Mouse (Mus musculus): ENCODE measurements at regions not wholly inside any gene's neighbourhood (a gene's known extent, or its start where the extent isn't known, plus 50 kb on each side); places are given as distances from the start of the nearest gene placed in this dataset.

- Histone ChIP-seq H3K4me1 (no peaks in the 10 kb centered on the region), H3K36me3 (no peaks in the 10 kb centered on the region), H3K27ac (no peak overlapping the region), H3K4me3 (no peak overlapping the region), H3K27me3 (no peaks in the 10 kb centered on the region), H3K9me3 (no peaks in the 10 kb centered on the region), H3K9ac (no peak overlapping the region), H3K4me2 (replicated peaks) (no peak overlapping the region)
- WGBS, result 70% methylated on average over 8 of the region's 8 CpGs
- ATAC-seq (ENCODE audit: insufficient number of reproducible peaks, insufficient read depth, low FRiP score, low TSS enrichment), result no peak
These were observed 282.2 kb upstream of the Cdh6 start for GRCm38 (mm10) chr15:13455560-13456219.

- Histone ChIP-seq H3K9ac (no peak overlapping the region), H3K27ac (no peak overlapping the region), H3K4me2 (replicated peaks) (no peak overlapping the region), H3K27me3 (no peaks in the 10 kb centered on the region), H3K9me3 (no peaks in the 10 kb centered on the region), H3K4me1 (no peaks in the 10 kb centered on the region), H3K36me3 (no peaks in the 10 kb centered on the region), H3K4me3 (no peak overlapping the region)
- WGBS, result 81% methylated on average over 5 of the region's 5 CpGs
- no peak for ATAC-seq (ENCODE audit: insufficient number of reproducible peaks, insufficient read depth, low FRiP score, low TSS enrichment)
These were observed 276.9 kb upstream of the Cdh6 start for GRCm38 (mm10) chr15:13450385-13450784.

- Histone ChIP-seq H3K9ac (no peak overlapping the region), H3K4me1 (no peaks in the 10 kb centered on the region), H3K27me3 (no peaks in the 10 kb centered on the region), H3K27ac (no peak overlapping the region), H3K4me2 (replicated peaks) (no peak overlapping the region), H3K4me3 (no peak overlapping the region), H3K36me3 (no peaks in the 10 kb centered on the region), H3K9me3 (no peaks in the 10 kb centered on the region)
- 77% methylated on average over 1 of the region's 1 CpGs for WGBS
- no peak for ATAC-seq (ENCODE audit: insufficient number of reproducible peaks, insufficient read depth, low FRiP score, low TSS enrichment)
These were observed 261.1 kb upstream of the Cdh6 start for GRCm38 (mm10) chr15:13434608-13435007.

- no peak overlapping the region for H3K4me2 ChIP-seq (replicated peaks)
- no peaks in the 10 kb centered on the region for H3K36me3 ChIP-seq
- no peak overlapping the region for H3K27ac ChIP-seq
- ATAC-seq (ENCODE audit: insufficient number of reproducible peaks, insufficient read depth, low FRiP score, low TSS enrichment), result no peak
- no peaks in the 10 kb centered on the region for H3K9me3 ChIP-seq
- WGBS, result 85% methylated on average over 2 of the region's 2 CpGs
- no peak overlapping the region for H3K4me3 ChIP-seq
- H3K9ac ChIP-seq, result no peak overlapping the region
- H3K27me3 ChIP-seq, result no peaks in the 10 kb centered on the region
- H3K4me1 ChIP-seq, result no peaks in the 10 kb centered on the region
These were observed 259.5 kb upstream of the Cdh6 start for GRCm38 (mm10) chr15:13432971-13433370.

- Histone ChIP-seq H3K4me1 (peaks cover 10% of the 10 kb centered on the region; the same call in 1 of the 2 replicates), H3K9me3 (no peaks in the 10 kb centered on the region)
- WGBS, result 13% methylated on average over 3 of the region's 3 CpGs
These were observed 246.1 kb upstream of the Cdh6 start for GRCm38 (mm10) chr15:13419616-13420015.

GRCm38 (mm10) chr15:13410065-13410688, 236.7 kb upstream of the Cdh6 start:
- H3K9me3 ChIP-seq, result no peaks in the 10 kb centered on the region
- no peaks in the 10 kb centered on the region for H3K27me3 ChIP-seq
- no peak overlapping the region for H3K27ac ChIP-seq
- no peaks in the 10 kb centered on the region for H3K36me3 ChIP-seq
- H3K4me2 ChIP-seq (replicated peaks), result no peak overlapping the region
- H3K4me3 ChIP-seq, result no peak overlapping the region
- no peak overlapping the region for H3K9ac ChIP-seq
- no peaks in the 10 kb centered on the region for H3K4me1 ChIP-seq
- ATAC-seq (ENCODE audit: insufficient number of reproducible peaks, insufficient read depth, low FRiP score, low TSS enrichment), result no peak
- 48% methylated on average over 11 of the region's 11 CpGs for WGBS

More at GRCm38 (mm10) chr15:13419616-13420015, 246.1 kb upstream of the Cdh6 start:
- Histone ChIP-seq H3K27me3 (no peaks in the 10 kb centered on the region), H3K4me2 (replicated peaks) (no peak overlapping the region), H3K27ac (no peak overlapping the region), H3K4me3 (no peak overlapping the region), H3K36me3 (no peaks in the 10 kb centered on the region), H3K9ac (no peak overlapping the region)
- no peak for ATAC-seq (ENCODE audit: insufficient number of reproducible peaks, insufficient read depth, low FRiP score, low TSS enrichment)

- H3K27me3 ChIP-seq, result no peaks in the 10 kb centered on the region
- 21% methylated on average over 6 of the region's 6 CpGs for WGBS
- H3K4me2 ChIP-seq (replicated peaks), result no peak overlapping the region
- H3K4me1 ChIP-seq, result peaks cover 7% of the 10 kb centered on the region; the same call in 1 of the 2 replicates
- H3K36me3 ChIP-seq, result no peaks in the 10 kb centered on the region
- 0 out of 2 replicates have a peak, but pooled peaks have one; percentile 35 for ATAC-seq (ENCODE audit: insufficient number of reproducible peaks, insufficient read depth, low FRiP score, low TSS enrichment)
- no peaks in the 10 kb centered on the region for H3K9me3 ChIP-seq
- H3K27ac ChIP-seq, result peak overlapping the region; percentile 46; the same call in 1 of the 2 replicates
- H3K4me3 ChIP-seq, result no peak overlapping the region
- no peak overlapping the region for H3K9ac ChIP-seq
These were observed 219.7 kb upstream of the Cdh6 start for GRCm38 (mm10) chr15:13393155-13393554.

- Histone ChIP-seq H3K4me1 (peaks cover 7% of the 10 kb centered on the region; the same call in 1 of the 2 replicates), H3K27ac (no peak overlapping the region), H3K9me3 (no peaks in the 10 kb centered on the region), H3K9ac (no peak overlapping the region), H3K36me3 (no peaks in the 10 kb centered on the region), H3K4me2 (replicated peaks) (no peak overlapping the region), H3K4me3 (no peak overlapping the region), H3K27me3 (no peaks in the 10 kb centered on the region)
- ATAC-seq (ENCODE audit: insufficient number of reproducible peaks, insufficient read depth, low FRiP score, low TSS enrichment), result no peak
- WGBS, result 72% methylated on average over 4 of the region's 4 CpGs
These were observed 217.9 kb upstream of the Cdh6 start for GRCm38 (mm10) chr15:13391331-13391730.

GRCm38 (mm10) chr15:13384815-13385214, 211.3 kb upstream of the Cdh6 start:
- WGBS, result 34% methylated on average over 6 of the region's 6 CpGs
- H3K27ac ChIP-seq, result no peak overlapping the region
- H3K4me3 ChIP-seq, result no peak overlapping the region
- H3K9me3 ChIP-seq, result no peaks in the 10 kb centered on the region
- ATAC-seq (ENCODE audit: insufficient number of reproducible peaks, insufficient read depth, low FRiP score, low TSS enrichment), result no peak
- no peak overlapping the region for H3K9ac ChIP-seq
- no peaks in the 10 kb centered on the region for H3K36me3 ChIP-seq
- H3K4me1 ChIP-seq, result no peaks in the 10 kb centered on the region
- no peaks in the 10 kb centered on the region for H3K27me3 ChIP-seq
- no peak overlapping the region for H3K4me2 ChIP-seq (replicated peaks)

GRCm38 (mm10) chr15:13375590-13375989, 202.1 kb upstream of the Cdh6 start:
- Histone ChIP-seq H3K9me3 (no peaks in the 10 kb centered on the region), H3K4me2 (replicated peaks) (no peak overlapping the region), H3K36me3 (no peaks in the 10 kb centered on the region), H3K4me1 (no peaks in the 10 kb centered on the region), H3K9ac (no peak overlapping the region), H3K27ac (no peak overlapping the region), H3K27me3 (no peaks in the 10 kb centered on the region), H3K4me3 (no peak overlapping the region)
- no peak for ATAC-seq (ENCODE audit: insufficient number of reproducible peaks, insufficient read depth, low FRiP score, low TSS enrichment)
- 93% methylated on average over 3 of the region's 3 CpGs for WGBS

- 71% methylated on average over 5 of the region's 5 CpGs for WGBS
- H3K27me3 ChIP-seq, result no peaks in the 10 kb centered on the region
- ATAC-seq (ENCODE audit: insufficient number of reproducible peaks, insufficient read depth, low FRiP score, low TSS enrichment), result no peak
These were observed 195.3 kb upstream of the Cdh6 start for GRCm38 (mm10) chr15:13368799-13369198.

GRCm38 (mm10) chr15:13367291-13367954, 193.9 kb upstream of the Cdh6 start:
- WGBS, result 60% methylated on average over 16 of the region's 16 CpGs
- no peak overlapping the region for H3K9ac ChIP-seq

More at GRCm38 (mm10) chr15:13368799-13369198, 195.3 kb upstream of the Cdh6 start:
- Histone ChIP-seq H3K36me3 (no peaks in the 10 kb centered on the region), H3K4me2 (replicated peaks) (no peak overlapping the region), H3K9ac (no peak overlapping the region), H3K27ac (no peak overlapping the region), H3K4me1 (no peaks in the 10 kb centered on the region), H3K4me3 (no peak overlapping the region), H3K9me3 (no peaks in the 10 kb centered on the region)

More at GRCm38 (mm10) chr15:13367291-13367954, 193.9 kb upstream of the Cdh6 start:
- Histone ChIP-seq H3K9me3 (no peaks in the 10 kb centered on the region), H3K27ac (no peak overlapping the region), H3K4me1 (no peaks in the 10 kb centered on the region), H3K36me3 (no peaks in the 10 kb centered on the region), H3K4me2 (replicated peaks) (no peak overlapping the region), H3K27me3 (no peaks in the 10 kb centered on the region), H3K4me3 (no peak overlapping the region)
- no peak for ATAC-seq (ENCODE audit: insufficient number of reproducible peaks, insufficient read depth, low FRiP score, low TSS enrichment)

Measured in embryonic facial prominence, embryonic 12.5 days (tissue).